Mouse (Mus musculus) stomach, postnatal 0 days (tissue): ENCODE results near the gene Sptbn4. TPM values are rescaled to one million over a fixed set of nuclear protein-coding genes. Genes with fewer than 3 reads are reported as not detected.

Experiments
- ATAC-seq: fragments of 200-750 bp; cut with Nextera tagmentation; 2 replicates; pipeline ENCODE4 v1.8.0; 2017; ENCODE audit not compliant: low FRiP score, low TSS enrichment
- DNase-seq: peaks from one replicate; pipeline ENCODE4 v3.0.0-alpha.2; 2016; ENCODE audit warnings: low spot score
- H3K27ac ChIP-seq: fragments of 300-500 bp; sonication (generic); replicated peaks from 2 replicates; pipeline ENCODE4 v1.5.1; 2014; ENCODE audit warnings: mild to moderate bottlenecking, control low read depth
- H3K27me3 ChIP-seq: fragments of 300-500 bp; sonication (generic); 2 replicates; pipeline ENCODE4 v1.6.1; 2014; ENCODE audit warnings: low read length; ENCODE audit not compliant: control insufficient read depth, insufficient read depth
- H3K36me3 ChIP-seq: fragments of 300-500 bp; sonication (generic); 2 replicates; pipeline ENCODE4 v1.6.1; 2014; ENCODE audit warnings: low read length, mixed read lengths; ENCODE audit not compliant: control insufficient read depth, insufficient read depth
- H3K4me1 ChIP-seq: fragments of 300-500 bp; sonication (generic); replicated peaks from 2 replicates; pipeline ENCODE4 v1.6.1; 2014; ENCODE audit warnings: antibody characterized with exemption; ENCODE audit not compliant: control insufficient read depth, insufficient read depth
- H3K4me2 ChIP-seq: fragments of 300-500 bp; sonication (generic); replicated peaks from 2 replicates; pipeline ENCODE4 v1.6.1; 2014; ENCODE audit warnings: low read depth, mild to moderate bottlenecking, control low read depth, moderate library complexity
- H3K4me3 ChIP-seq: fragments of 300-500 bp; sonication (generic); 2 replicates; pipeline ENCODE4 v1.5.1; 2014; ENCODE audit warnings: low read depth, low read length, control low read depth
- H3K9ac ChIP-seq: fragments of 300-500 bp; sonication (generic); 2 replicates; pipeline ENCODE4 v1.6.1; 2014; ENCODE audit warnings: mild to moderate bottlenecking, low read length, control low read depth, mixed read lengths
- H3K9me3 ChIP-seq: fragments of 300-500 bp; sonication (generic); 2 replicates; pipeline ENCODE4 v1.6.1; 2016; ENCODE audit warnings: low read length; ENCODE audit not compliant: control insufficient read depth
- CTCF ChIP-seq: IDR thresholded peaks from 2 replicates; pipeline ENCODE4 v1.5.1; 2016; ENCODE audit warnings: antibody characterized with exemption, low read depth, mild to moderate bottlenecking, moderate library complexity
- EP300 ChIP-seq: optimal IDR thresholded peaks from 2 replicates; pipeline ENCODE3; 2016; ENCODE audit warnings: antibody characterized with exemption
- WGBS: fragments of 180-500 bp; shearing (Covaris S2); extraction: QIAGEN DNeasy Blood & Tissue Kit; methylation state at CpG from one replicate; pipeline ENCODE4 v1.1.7; 2014; 5-methylcytosine and 5-hydroxymethylcytosine counted together
- polyA plus RNA-seq: library from polyadenylated mRNA; unstranded; fragments of >200 nt; fragmentation: Nextera tagmentation; extraction: Ambion mirVana; gene quantifications from 2 replicates; pipeline ENCODE4 v1.2.1, GENCODE M21; 2015

Sptbn4 gene
- polyA plus RNA-seq, 1 experiment from 2014 or later = 0.24 TPM

GRCm38 (mm10) chr7:27339519-27339918, 108.0 kb downstream of the Sptbn4 start:
- no peak overlapping the region for H3K4me2 ChIP-seq
- no peaks in the 10 kb centered on the region for H3K27me3 ChIP-seq
- H3K36me3 ChIP-seq = peaks cover 6% of the 10 kb centered on the region; the same call in 1 of the 2 replicates
- H3K9me3 ChIP-seq = no peaks in the 10 kb centered on the region
- DNase-seq = no peak
- ATAC-seq = no peak
- WGBS = 43% methylated on average over 7 of the region's 7 CpGs
- no peak overlapping the region for H3K4me3 ChIP-seq
- H3K4me1 ChIP-seq = peaks cover 3% of the 10 kb centered on the region; the same call in 1 of the 2 replicates
- no peak overlapping the region for H3K27ac ChIP-seq
- TF ChIP-seq CTCF (no peak), EP300 (no peak)
- no peak overlapping the region for H3K9ac ChIP-seq

GRCm38 (mm10) chr7:27339114-27339513, 108.4 kb downstream of the Sptbn4 start:
- no peaks in the 10 kb centered on the region for H3K9me3 ChIP-seq
- ATAC-seq = no peak
- WGBS = 78% methylated on average over 4 of the region's 4 CpGs

GRCm38 (mm10) chr7:27337175-27337853, 110.2 kb downstream of the Sptbn4 start, which contains the start of gene Ltbp4:
TSS of gene Ltbp4 (minus strand) at chr7:27337692.
- peak; percentile 4; the same call in 1 of the 2 replicates for TF ChIP-seq CTCF
- no peak for TF ChIP-seq EP300
- WGBS = 3% methylated on average over 35 of the region's 36 CpGs
- ATAC-seq (peak; percentile 66), DNase-seq (peak; percentile 79)
- H3K27ac ChIP-seq = no peak within 1 kb of the TSS
- peak within 1 kb of the TSS; percentile 39 for H3K4me3 ChIP-seq
- H3K4me2 ChIP-seq = peak within 1 kb of the TSS; percentile 65
- peaks cover 2% of the 10 kb centered on the region; the same call in 1 of the 2 replicates for H3K36me3 ChIP-seq
- H3K9me3 ChIP-seq = no peaks in the 10 kb centered on the region
- H3K9ac ChIP-seq = peak within 1 kb of the TSS; percentile 45; the same call in 1 of the 2 replicates
- H3K4me1 ChIP-seq = peaks cover 5% of the 10 kb centered on the region; the same call in 1 of the 2 replicates
- no peaks in the 10 kb centered on the region for H3K27me3 ChIP-seq

More at GRCm38 (mm10) chr7:27339114-27339513, 108.4 kb downstream of the Sptbn4 start:
- no peaks in the 10 kb centered on the region for H3K27me3 ChIP-seq
- no peak overlapping the region for H3K27ac ChIP-seq
- H3K4me2 ChIP-seq = no peak overlapping the region
- DNase-seq = no peak
- peaks cover 6% of the 10 kb centered on the region; the same call in 1 of the 2 replicates for H3K36me3 ChIP-seq
- no peak overlapping the region for H3K9ac ChIP-seq
- H3K4me1 ChIP-seq = peaks cover 3% of the 10 kb centered on the region; the same call in 1 of the 2 replicates
- no peak overlapping the region for H3K4me3 ChIP-seq
- TF ChIP-seq CTCF (no peak), EP300 (no peak)

- Histone ChIP-seq H3K4me3 (peak overlapping the region; percentile 39), H3K4me2 (peak overlapping the region; percentile 65), H3K27me3 (no peaks in the 10 kb centered on the region), H3K9ac (peak overlapping the region; percentile 45; the same call in 1 of the 2 replicates), H3K36me3 (no peaks in the 10 kb centered on the region), H3K4me1 (peaks cover 7% of the 10 kb centered on the region; the same call in 1 of the 2 replicates), H3K27ac (peak overlapping the region; percentile 49; the same call in 1 of the 2 replicates), H3K9me3 (no peaks in the 10 kb centered on the region)
- DNase-seq = peak; percentile 90
- under 1% methylated on average over 46 of the region's 47 CpGs for WGBS
- TF ChIP-seq CTCF (peak; percentile 99), EP300 (no peak)
- peak; percentile 75 for ATAC-seq
These were observed 111.3 kb downstream of the Sptbn4 start for GRCm38 (mm10) chr7:27335928-27336823.

- no peak overlapping the region for H3K9ac ChIP-seq
- H3K4me3 ChIP-seq = no peak overlapping the region
- H3K4me1 ChIP-seq = peaks cover 7% of the 10 kb centered on the region; the same call in 1 of the 2 replicates
- no peaks in the 10 kb centered on the region for H3K27me3 ChIP-seq
- no peaks in the 10 kb centered on the region for H3K9me3 ChIP-seq
- H3K36me3 ChIP-seq = no peaks in the 10 kb centered on the region
- TF ChIP-seq CTCF (no peak), EP300 (no peak)
- DNase-seq = no peak
- 46% methylated on average over 15 of the region's 15 CpGs for WGBS
- H3K4me2 ChIP-seq = 0 out of 2 replicates have a peak overlapping the region, but pooled peaks have one; percentile 93
- ATAC-seq = no peak
- peak overlapping the region; percentile 93 for H3K27ac ChIP-seq
These were observed 112.3 kb downstream of the Sptbn4 start for GRCm38 (mm10) chr7:27335011-27335720.
